Mouse (Mus musculus) heart, adult 2 months (tissue): Measurements from ENCODE around the gene 4930578C19Rik.

ENCODE experiments used
- CTCF ChIP-seq: fragments of 200-600 bp; IDR thresholded peaks from 2 replicates; pipeline ENCODE4 v1.8.1; 2022; ENCODE audit warnings: antibody characterized with exemption, mild to moderate bottlenecking, moderate library complexity
- EP300 ChIP-seq: fragments of 200-500 bp; IDR thresholded peaks from 2 replicates; pipeline ENCODE4 v1.6.1; 2011; ENCODE audit warnings: low read depth, low read length, control low read depth; ENCODE audit not compliant: insufficient read depth

DNA sequence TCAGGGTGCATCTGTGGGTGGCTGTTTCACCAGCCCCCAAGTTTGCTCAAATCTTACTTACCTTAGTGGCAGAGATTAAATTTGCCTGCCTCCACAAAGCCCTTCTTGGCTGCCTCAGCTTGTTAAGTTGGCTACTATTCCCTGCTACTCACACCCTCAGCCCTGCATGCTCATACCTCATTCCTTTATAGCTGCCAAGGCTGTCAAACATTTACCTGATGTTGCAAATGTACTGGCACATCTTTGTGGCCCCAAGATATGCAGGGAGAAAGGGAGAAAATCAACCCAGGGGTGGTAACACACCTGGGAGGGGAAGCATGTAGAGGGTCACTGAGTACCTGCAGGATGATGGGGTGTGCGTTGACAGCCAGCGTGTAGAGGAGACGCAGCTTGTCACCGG, 38.0 kb downstream of the 4930578C19Rik start:
- TF ChIP-seq CTCF (no peak), EP300 (no peak)
